Mouse (Mus musculus) liver, embryonic 14.5 days (tissue): ENCODE measurements around the gene Gm4881. TPM values are rescaled to one million over a fixed set of nuclear protein-coding genes. Genes with fewer than 3 reads are reported as not detected.

Source experiments
- ATAC-seq: fragments of 200-750 bp; cut with Nextera tagmentation; 2 replicates; pipeline ENCODE4 v1.8.0; 2017; ENCODE audit warnings: moderate number of reproducible peaks, mild to moderate bottlenecking, moderate library complexity; ENCODE audit not compliant: insufficient read depth
- DNase-seq, 3 experiments: peaks; one replicate each; pipeline ENCODE4 v3.0.0-alpha.2; 2012 to 2013; ENCODE audit warnings: low read depth in 3 of 3, low spot score in 3 of 3
- H3K27ac ChIP-seq: fragments of 300-500 bp; sonication (generic); 2 replicates; pipeline ENCODE4 v1.5.1; 2014; ENCODE audit warnings: moderate library complexity, mild to moderate bottlenecking, control low read depth, inconsistent platforms
- H3K27me3 ChIP-seq: fragments of 300-500 bp; sonication (generic); 2 replicates; pipeline ENCODE4 v1.6.1; 2014; ENCODE audit warnings: mild to moderate bottlenecking, low read length, moderate library complexity; ENCODE audit not compliant: control insufficient read depth, insufficient read depth
- H3K36me3 ChIP-seq: fragments of 300-500 bp; sonication (generic); replicated peaks from 2 replicates; pipeline ENCODE4 v1.6.1; 2014; ENCODE audit warnings: low read depth; ENCODE audit not compliant: control insufficient read depth, insufficient read depth
- H3K4me1 ChIP-seq, 2 experiments: fragments of 200-500 bp in 1 of 2; fragments of 300-500 bp in 1 of 2; sonication (generic) in 1 of 2; replicated peaks; 2 replicates each; pipeline ENCODE4 v1.6.1; 2012 to 2014; ENCODE audit warnings: antibody characterized with exemption in 1 of 2, inconsistent platforms in 1 of 2, low read length in 1 of 2; ENCODE audit not compliant: control insufficient read depth in 2 of 2, insufficient read depth in 2 of 2
- H3K4me2 ChIP-seq: fragments of 300-500 bp; sonication (generic); 2 replicates; pipeline ENCODE4 v1.6.1; 2014; ENCODE audit warnings: low read depth, mild to moderate bottlenecking, control low read depth, moderate library complexity
- H3K4me3 ChIP-seq, 2 experiments: fragments of 200-500 bp in 1 of 2; fragments of 300-500 bp in 1 of 2; sonication (generic) in 1 of 2; 2 replicates each; pipeline ENCODE4 v1.5.1; 2012 to 2014; ENCODE audit warnings: low read depth in 2 of 2, low read length in 2 of 2, mild to moderate bottlenecking in 2 of 2, control low read depth in 1 of 2, inconsistent platforms in 1 of 2, moderate library complexity in 1 of 2; ENCODE audit not compliant: insufficient read depth in 1 of 2
- H3K9ac ChIP-seq: fragments of 300-500 bp; sonication (generic); replicated peaks from 2 replicates; pipeline ENCODE4 v1.6.1; 2014; ENCODE audit warnings: mild to moderate bottlenecking, control low read depth, moderate library complexity
- H3K9me3 ChIP-seq: fragments of 300-500 bp; sonication (generic); 2 replicates; pipeline ENCODE4 v1.6.1; 2016; ENCODE audit warnings: low read length, mixed read lengths; ENCODE audit not compliant: control insufficient read depth
- CTCF ChIP-seq: IDR thresholded peaks from 2 replicates; pipeline ENCODE4 v1.5.1; 2016; ENCODE audit warnings: antibody characterized with exemption, low read depth, control low read depth
- EP300 ChIP-seq: IDR thresholded peaks from 2 replicates; pipeline ENCODE4 v1.6.1; 2016; ENCODE audit warnings: antibody characterized with exemption, low read depth
- WGBS: fragments of 180-500 bp; shearing (Covaris S2); extraction: QIAGEN DNeasy Blood & Tissue Kit; methylation state at CpG from one replicate; pipeline ENCODE4 v1.1.7; 2014; ENCODE audit not compliant: insufficient replicate concordance; 5-methylcytosine and 5-hydroxymethylcytosine counted together
- polyA plus RNA-seq, 2 experiments: library from polyadenylated mRNA; depleted of rRNA in 1 of 2; stranded (reverse) in 1 of 2; unstranded in 1 of 2; fragments of >200 nt; fragmentation: Nextera tagmentation in 1 of 2; extraction: Ambion mirVana in 1 of 2; gene quantifications; 2 replicates each; pipeline versions ENCODE4 v1.2.1 to v1.2.3; 2012 to 2014

Gm4881 gene
- polyA plus RNA-seq, 2 experiments: not detected

DNA sequence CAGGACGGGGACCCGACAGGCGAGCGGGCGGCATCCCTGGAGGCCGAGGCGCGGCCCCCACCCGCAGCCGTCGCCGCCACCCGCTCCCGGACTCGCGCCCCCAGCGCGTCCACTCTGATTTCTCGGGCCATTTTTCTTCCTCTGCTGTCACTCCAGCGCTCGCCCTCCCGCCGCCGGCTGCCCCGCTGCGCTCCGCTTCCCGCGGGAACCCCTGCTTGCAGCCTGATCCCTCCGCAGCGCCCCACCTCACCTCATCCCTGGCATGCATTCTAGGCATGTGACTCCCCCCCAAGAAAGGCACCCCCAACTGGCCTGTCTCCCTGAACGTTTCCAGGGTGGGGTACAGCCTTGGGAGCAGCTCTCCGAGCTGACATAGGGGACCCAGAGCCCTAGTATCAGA is 10.9 kb upstream of the Gm4881 start:
- Histone ChIP-seq H3K27me3 (peaks cover 67% of the 10 kb centered on the region), H3K4me3 (no peak overlapping the region), H3K4me2 (no peak overlapping the region), H3K27ac (no peak overlapping the region), H3K36me3 (no peaks in the 10 kb centered on the region), H3K4me1 (no peaks in the 10 kb centered on the region), H3K9ac (no peak overlapping the region), H3K9me3 (no peaks in the 10 kb centered on the region)
- WGBS: 12% methylated on average over 33 of the region's 33 CpGs
- TF ChIP-seq CTCF (no peak), EP300 (no peak)
- DNase-seq (no peak), ATAC-seq (no peak)

- Histone ChIP-seq H3K36me3 (no peaks in the 10 kb centered on the region), H3K27ac (no peak overlapping the region), H3K4me1 (no peaks in the 10 kb centered on the region), H3K27me3 (peaks cover 75% of the 10 kb centered on the region), H3K4me3 (peak overlapping the region in 1 of 2 experiments; percentile 27; a peak in 3 of 4 replicates), H3K9me3 (no peaks in the 10 kb centered on the region), H3K9ac (no peak overlapping the region), H3K4me2 (peak overlapping the region; percentile 38)
- WGBS: 3% methylated on average over 29 of the region's 30 CpGs
- TF ChIP-seq EP300 (no peak), CTCF (no peak)
- no peak for ATAC-seq
- DNase-seq: no peak
These were observed 10.2 kb upstream of the Gm4881 start for GRCm38 (mm10) chr7:24954450-24954849.

GRCm38 (mm10) chr7:24953966-24954365 is 9.7 kb upstream of the Gm4881 start:
- Histone ChIP-seq H3K4me1 (no peaks in the 10 kb centered on the region), H3K36me3 (no peaks in the 10 kb centered on the region), H3K4me3 (peak overlapping the region in 1 of 2 experiments; percentile 27; a peak in 2 of 4 replicates), H3K9me3 (no peaks in the 10 kb centered on the region), H3K27ac (no peak overlapping the region), H3K27me3 (peaks cover 80% of the 10 kb centered on the region), H3K4me2 (peak overlapping the region; percentile 38), H3K9ac (no peak overlapping the region)
- DNase-seq: no peak
- TF ChIP-seq EP300: no peak
- TF ChIP-seq CTCF: no peak
- ATAC-seq: no peak
- WGBS: under 1% methylated on average over 21 of the region's 24 CpGs

DNA sequence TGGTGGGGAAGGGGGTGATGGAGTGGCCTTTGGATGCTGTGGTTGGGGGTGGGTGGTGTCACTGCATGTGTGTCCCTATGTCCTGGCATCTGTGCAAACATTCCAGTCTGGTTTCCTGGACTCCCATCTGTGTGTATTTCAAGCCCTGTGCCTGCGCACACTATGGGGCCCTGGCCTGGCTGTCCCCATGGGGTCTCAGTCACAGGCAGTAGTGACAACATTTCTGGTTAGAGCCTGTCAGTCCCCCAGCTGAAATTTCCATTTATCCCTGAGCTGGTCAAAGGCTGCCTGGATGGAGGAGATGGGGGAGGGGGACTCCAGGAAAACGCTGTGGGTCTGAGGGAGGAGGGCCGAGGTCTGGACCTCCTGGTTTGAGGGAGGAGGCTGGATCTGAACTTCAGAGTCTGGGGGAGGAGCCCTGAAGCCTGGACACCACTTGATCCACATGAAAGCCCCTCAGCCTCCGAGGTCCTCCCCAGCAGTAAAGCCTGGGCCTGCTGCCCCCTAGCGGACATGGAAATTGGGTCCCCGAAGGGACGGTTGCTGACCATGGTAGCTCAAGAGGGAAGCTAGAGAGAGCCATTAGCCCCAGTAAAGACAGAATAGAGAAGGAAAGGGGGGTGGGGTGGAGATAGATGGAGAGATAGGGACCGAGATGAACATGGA is 5.8 kb upstream of the Gm4881 start:
- Histone ChIP-seq H3K9me3 (no peaks in the 10 kb centered on the region), H3K36me3 (no peaks in the 10 kb centered on the region), H3K27me3 (peaks cover 97% of the 10 kb centered on the region), H3K27ac (no peak overlapping the region), H3K4me1 (no peaks in the 10 kb centered on the region), H3K4me2 (no peak overlapping the region), H3K9ac (no peak overlapping the region), H3K4me3 (no peak overlapping the region)
- 2% methylated on average over 8 of the region's 8 CpGs for WGBS
- 0 out of 2 replicates have a peak, but pooled peaks have one; percentile 23 for ATAC-seq
- peak; percentile 20 to 35 (median 30) for DNase-seq
- peak; percentile 94 for TF ChIP-seq CTCF
- no peak for TF ChIP-seq EP300

DNA sequence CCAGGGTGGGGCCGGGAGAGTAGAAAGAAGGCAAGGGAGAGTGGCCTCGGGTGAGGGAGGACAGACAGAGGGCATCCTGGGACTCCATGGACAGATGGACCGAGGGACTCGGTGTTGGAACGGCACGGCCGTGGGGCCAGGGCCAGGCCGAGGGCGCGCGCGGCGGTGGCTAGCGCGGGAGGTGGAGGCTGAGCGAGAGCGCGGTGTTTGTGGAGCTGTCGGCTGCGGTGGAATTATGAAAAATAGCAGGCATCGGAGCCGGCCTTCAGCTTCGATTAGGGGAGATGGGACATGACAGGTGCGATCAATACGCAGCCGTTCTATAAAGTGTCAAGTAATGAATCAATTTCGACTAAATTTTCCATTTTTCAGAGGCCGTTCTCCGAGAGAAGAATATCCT is 4.5 kb upstream of the Gm4881 start:
- H3K9me3 ChIP-seq: no peaks in the 10 kb centered on the region
- no peak overlapping the region for H3K4me2 ChIP-seq
- TF ChIP-seq CTCF: no peak
- no peak for TF ChIP-seq EP300
- 6% methylated on average over 29 of the region's 29 CpGs for WGBS
- no peak overlapping the region for H3K9ac ChIP-seq
- peaks cover 97% of the 10 kb centered on the region for H3K27me3 ChIP-seq
- ATAC-seq (no peak), DNase-seq (no peak)
- no peak overlapping the region for H3K4me3 ChIP-seq
- H3K4me1 ChIP-seq: no peaks in the 10 kb centered on the region
- no peaks in the 10 kb centered on the region for H3K36me3 ChIP-seq
- no peak overlapping the region for H3K27ac ChIP-seq
